Mouse (Mus musculus) thymus, postnatal 36 days (tissue): ENCODE results near the gene Lrrc47.
A peak's percentile ranks its signal among the peaks of the same experiment; 100 is the strongest.

Experiments
- DNase-seq, 2 experiments: peaks; one replicate each; pipeline ENCODE4 v3.0.0; 2022; ENCODE audit warnings: mixed read lengths in 2 of 2

Gene Lrrc47

DNA sequence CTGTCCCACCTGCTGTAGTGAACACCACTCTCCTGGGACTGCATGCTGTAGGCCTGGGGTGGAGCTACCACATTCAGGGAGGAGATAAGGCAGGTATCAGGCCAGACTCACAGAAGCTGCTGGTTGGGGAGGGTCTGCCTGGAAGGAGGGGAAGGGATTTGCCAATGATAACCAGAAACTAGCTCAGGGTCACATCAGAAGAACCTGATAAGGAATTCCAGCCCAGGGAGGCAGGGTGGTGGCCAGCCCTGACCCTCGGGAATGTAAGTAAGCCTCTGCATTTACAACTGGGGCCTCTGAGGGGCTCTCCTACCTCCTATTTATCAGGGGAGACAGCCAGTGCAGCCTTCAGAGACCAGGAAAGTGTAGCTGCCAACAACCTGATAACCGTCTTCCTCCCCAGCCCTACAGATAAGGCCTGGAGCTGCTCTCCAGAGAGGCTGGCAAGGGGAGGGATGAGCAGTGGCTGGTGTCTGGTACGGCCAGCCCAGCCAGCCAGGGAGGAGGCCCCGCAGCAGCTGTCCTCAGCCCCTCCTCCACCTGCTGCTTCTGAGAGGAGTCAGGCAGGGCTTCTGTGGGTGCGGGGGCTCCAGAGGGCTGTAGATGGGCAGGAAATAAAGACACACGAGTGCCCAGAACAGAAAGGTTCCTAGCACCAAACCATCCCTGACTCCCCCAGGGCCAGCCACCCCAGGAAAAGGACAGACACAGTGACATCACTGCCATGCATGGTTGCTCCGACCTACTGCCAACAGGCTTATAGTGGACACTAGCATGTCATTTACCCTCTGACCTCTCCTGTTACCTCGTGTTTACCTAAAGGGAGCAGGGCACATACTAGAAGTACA is 12.4 kb downstream of the Lrrc47 start:
- no peak for DNase-seq

DNA sequence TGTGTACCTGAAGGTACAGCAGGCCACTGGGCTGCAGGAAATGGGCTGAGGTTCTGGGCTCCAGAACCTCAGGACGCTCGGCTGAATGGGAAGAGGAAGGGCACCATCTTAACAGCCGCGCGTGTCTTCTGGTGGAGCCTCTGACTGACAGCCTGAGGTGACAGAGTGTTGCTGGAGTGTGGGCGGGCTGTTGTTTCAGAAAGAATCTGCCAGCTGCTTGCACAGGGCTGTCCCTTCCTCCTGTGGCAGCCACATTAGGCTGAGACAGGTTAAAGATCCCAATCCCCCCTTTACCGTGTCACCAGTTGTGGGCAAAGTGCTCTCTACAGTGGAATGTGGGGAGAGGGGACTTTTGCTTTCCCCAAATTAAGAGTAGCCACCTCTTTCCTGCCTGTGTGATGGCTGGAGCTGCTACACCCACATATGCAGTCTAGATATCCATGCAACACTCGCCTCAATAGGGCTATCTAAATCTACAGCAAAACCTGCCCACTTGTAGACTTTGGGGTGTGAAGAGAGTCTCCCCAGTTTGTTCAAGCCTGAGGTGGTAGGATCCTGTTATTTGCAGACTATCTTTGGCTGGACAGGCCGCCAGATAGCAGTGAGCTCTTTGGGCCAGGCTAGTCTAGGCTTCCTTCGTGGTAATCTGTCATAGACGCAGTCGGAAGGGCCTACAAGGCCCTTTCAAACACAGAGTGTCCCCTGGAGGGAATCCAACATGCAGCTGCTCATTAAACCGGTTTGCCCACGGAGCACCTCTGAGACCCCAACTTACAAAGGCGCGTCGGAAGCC is 13.4 kb downstream of the Lrrc47 start:
- DNase-seq: no peak

DNA sequence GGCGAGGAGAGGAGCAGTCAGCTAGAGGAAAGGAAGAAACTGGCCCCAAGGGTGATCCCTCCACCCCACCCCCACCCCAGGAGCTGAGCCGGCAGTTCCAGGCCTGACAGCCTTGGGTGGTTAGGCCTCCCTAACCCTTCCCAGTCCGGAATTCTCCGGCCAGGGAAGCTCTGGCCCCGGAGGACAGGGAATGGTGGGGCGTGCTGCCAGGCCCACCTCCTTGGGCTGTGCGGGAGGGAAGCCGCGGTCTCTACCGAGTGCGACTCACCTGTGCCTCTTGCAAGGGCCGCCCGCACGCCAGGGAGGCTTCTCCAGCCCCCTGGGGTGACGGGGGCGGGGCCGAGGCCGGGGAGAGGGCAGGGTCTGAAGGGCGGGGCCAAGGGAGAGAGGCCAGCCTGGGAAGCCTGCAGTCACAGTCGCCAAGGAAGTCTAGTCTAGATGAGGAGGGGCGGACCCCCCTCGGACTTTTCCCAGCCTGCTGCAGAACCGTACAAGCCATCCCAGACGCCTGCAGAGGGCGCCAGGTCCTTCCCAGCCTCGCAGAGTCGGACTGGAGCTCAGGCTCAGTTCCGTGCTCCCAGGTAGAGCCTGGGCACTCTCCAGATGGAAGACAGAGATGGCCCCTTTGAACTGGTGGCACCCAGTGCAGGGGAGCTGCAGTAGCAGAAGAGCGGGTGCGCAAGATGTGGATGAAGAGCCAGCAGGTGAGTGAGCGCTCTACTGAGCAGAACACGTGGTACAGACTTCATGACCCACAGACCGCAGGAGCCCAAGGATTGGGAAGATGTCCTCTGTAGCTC is 14.3 kb downstream of the Lrrc47 start, which contains the start of gene Smim1:
Gene Smim1 (minus strand): TSS at position 590 of the 800 bp plus-strand sequence.
- DNase-seq: peak; percentile 27 to 31

DNA sequence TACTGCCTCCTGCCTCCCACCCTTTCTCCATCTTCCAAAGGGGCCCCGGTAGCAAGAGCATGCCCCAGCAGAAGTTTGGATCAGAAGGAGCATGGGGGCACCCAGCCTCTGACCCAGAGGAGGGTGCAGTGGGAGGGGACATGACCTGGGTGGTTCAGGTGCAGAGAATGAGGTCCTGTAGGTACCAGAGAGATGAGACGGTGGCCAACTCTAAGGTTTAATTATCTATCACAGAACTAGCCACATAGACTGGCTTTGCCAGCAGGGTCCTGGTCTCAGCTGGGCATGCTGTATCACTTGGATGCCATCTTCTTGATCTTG is 14.9 kb downstream of the Lrrc47 start:
- DNase-seq: no peak

DNA sequence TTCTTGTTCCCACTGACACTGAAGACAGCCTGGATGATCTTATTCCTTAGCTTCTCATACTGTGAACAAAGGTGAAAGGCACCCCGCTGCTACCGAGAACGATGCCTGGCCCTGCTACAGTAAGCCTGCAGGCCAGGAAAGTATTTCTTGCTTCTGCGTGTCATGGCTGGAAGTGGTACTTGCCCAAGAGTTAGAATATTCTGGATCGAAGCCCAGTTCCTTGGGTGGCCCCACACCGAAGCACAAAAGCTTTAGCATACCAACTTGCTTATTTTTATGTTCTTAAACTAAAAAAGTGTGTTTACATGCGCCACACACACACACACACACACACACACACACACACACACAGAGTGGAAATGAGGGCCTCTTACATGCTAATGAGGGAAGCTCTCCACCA is 16.5 kb downstream of the Lrrc47 start:
- no peak for DNase-seq

DNA sequence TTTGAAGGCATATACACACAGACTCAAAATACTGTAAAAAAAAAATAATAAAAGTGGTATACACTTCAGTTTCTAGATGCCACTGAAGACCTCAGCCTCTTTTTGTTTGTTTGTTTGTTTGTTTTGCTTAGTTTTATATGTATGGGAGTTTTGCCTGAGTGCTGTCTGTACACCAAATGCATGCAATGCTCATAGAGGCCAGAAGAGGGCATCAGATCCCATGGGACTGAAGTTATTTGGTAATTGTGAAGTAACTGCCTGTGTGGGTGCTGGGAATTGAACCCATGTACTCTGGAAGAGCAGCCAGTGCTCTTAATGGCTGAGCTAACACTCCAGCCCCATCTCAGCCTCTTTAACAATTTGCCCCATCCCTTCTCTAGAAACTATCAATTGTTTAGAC is 17.1 kb downstream of the Lrrc47 start:
- peak in 1 of 2 experiments; percentile 4 for DNase-seq

DNA sequence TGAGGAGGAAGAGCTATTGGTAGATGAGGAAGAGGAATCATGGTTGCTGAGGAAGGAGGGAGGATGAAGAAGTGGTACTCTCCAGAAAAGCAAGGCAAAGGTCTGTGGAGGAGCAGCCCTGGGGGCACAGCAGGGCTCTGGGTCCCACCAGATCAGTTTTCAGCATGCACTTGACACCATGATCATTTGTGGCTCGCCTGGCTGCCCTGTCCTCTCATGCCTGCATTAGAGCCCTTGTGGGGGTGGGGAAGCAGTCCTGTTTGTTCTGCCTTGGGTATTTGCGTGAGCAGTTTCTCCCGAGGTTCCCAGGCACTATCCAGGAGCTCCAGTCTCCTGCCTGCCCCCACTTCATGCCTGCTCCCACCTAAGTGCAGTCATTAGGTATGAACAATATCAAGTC is 25.6 kb downstream of the Lrrc47 start:
- no peak for DNase-seq

DNA sequence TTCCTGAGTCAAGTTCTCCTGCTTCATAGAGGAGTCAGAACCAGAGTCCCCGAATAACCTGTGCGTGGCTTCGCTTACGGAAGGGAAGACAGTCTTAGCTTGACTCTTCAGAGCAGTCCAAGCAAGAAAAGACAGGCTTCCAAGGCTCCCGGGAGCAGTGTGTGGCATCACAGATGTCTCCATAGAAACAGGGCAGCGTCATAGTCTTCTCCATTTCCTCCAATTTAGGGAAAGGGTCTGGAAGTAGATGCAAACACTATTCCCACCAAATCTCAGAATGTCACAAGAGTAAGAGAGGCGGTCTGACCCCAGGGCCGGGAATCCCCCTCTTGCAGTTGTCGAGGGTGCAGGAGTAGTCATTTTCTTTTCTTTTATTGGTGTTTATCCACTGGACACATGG is 31.0 kb downstream of the Lrrc47 start, which contains the start of gene Ccdc27:
Gene Ccdc27 (minus strand): TSS at position 101 of the 400 bp plus-strand sequence.
- DNase-seq: no peak

DNA sequence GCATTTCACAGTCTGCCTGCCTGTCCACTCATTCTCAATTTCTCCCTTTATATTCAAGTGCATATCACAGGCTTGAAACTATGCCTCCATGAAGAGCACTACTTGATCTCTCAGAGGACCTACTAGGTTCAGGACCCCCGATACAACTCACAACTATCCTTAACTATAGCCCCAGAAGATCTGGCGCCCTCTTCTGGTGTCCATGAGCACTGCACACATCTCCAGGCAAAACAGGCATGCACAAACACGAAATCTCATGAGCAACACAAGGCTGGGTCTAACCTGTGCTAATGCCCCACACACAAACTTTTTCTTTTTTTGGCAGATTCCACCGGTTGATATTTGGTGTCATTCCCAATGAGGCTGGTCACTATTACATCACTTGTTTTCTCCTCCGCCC is 34.3 kb downstream of the Lrrc47 start:
- no peak for DNase-seq

DNA sequence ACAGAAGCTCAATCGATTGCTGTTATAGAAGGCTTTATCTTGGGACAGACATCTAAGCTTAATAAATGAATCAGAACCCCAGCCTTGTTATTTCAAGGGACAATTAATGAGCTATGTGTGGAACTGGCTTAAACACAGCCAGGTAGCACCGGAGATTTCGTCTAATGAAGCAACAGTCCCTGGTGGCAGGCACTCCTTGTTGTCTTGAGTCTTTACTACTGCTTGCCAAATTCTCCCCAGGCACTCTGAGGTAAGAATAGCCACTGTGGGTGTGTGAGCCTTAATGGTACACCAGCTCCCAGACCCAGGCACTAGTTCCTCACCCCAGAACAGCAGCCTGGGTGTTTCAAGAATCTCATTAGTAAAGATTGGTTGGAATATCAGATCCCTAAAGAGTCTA is 39.9 kb downstream of the Lrrc47 start:
- no peak for DNase-seq

DNA sequence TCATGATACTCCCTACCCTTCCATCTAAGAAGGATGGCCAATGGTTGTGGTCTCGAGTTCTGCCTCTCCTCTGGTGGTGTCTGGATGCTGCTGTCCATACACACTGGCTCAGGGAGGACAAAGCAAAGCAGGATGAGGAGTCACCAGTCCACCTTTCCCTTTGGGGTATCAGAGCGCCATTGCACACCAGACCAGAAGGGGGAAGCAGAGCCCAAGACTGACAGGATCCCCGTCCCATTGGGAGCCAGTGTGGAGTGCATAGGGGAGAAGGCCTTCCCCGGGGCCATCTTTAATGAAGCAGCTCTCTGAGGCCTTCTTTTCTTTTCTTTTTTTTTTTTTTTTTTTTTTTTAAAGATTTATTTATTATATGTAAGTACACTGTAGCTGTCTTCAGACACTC is 41.5 kb downstream of the Lrrc47 start:
- DNase-seq: no peak

DNA sequence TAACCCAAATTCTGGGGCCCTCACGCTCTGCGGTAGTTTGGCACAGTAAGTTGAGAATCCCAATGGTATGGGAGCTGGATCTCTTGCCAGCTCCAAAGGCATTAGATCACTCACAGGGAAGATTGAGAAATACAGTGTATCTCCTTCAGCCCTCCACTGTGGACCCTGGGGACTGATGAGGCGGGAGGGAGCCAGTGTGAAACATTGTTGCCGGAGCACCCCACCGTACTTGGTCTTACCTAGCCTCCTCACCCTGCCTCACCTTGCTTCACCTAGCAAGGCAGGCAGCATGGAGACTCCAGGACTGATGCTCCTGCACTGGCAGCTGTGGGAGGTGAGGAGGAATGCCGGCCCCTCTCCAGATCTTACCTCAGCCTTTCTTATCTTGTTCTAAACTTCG is 44.0 kb downstream of the Lrrc47 start:
- DNase-seq: no peak

DNA sequence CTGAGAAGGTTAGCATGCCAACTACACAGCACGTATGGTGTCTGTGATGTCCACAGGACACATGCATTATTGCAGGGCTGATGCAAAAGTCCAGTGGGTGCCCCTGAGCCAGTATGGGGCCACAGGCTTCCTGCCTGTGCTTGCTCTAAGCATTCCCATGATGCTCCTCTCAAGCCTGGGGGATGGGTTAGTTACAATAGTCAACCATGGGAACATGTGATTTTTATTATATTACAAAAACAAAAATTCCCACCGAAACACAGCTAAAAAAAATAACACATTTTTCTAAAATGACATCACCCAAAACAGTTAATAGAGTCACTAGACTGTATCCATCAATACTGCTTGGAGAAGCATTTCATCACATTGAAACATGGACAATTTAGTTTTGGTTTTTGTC is 44.5 kb downstream of the Lrrc47 start:
- DNase-seq: no peak

DNA sequence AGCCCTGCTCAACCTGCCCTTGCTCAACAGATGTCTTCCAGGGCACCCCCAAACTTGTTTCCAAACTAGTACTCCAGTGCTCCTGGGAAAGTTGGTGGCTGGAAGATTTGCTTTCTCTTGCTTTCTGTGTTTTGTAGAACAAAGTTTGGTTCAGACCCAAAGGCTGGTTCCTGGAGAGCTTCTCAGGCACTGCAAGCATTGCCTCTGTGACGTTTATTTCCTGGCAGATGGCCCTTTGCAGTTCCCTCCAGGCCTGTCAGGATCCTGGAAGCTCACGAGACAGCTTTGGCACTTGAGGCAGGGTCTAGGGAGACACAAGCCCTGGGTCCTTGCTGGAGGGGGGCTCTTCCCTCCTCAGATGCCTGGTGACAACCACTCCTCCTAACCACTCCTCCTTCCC is 45.1 kb downstream of the Lrrc47 start:
- no peak for DNase-seq

DNA sequence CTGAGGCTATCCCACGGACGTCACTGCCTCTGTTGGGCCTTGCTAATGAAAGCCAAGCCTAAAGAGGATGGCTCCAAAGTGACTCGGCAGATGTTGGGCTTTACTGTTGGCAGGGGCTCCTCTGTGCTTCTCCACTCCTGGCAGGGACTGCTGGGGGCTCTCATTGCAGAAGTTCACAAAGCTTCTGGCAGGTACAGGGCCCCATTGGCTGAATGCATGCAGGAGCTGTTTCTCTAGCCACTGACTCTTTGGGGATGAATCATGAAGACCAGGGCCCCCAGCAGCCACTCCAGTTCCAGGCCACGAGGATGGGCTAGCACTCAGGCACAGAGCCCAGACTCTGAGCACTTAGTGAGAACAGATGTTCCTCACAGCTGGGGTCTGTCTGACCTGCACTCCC is 46.2 kb downstream of the Lrrc47 start:
- no peak for DNase-seq

DNA sequence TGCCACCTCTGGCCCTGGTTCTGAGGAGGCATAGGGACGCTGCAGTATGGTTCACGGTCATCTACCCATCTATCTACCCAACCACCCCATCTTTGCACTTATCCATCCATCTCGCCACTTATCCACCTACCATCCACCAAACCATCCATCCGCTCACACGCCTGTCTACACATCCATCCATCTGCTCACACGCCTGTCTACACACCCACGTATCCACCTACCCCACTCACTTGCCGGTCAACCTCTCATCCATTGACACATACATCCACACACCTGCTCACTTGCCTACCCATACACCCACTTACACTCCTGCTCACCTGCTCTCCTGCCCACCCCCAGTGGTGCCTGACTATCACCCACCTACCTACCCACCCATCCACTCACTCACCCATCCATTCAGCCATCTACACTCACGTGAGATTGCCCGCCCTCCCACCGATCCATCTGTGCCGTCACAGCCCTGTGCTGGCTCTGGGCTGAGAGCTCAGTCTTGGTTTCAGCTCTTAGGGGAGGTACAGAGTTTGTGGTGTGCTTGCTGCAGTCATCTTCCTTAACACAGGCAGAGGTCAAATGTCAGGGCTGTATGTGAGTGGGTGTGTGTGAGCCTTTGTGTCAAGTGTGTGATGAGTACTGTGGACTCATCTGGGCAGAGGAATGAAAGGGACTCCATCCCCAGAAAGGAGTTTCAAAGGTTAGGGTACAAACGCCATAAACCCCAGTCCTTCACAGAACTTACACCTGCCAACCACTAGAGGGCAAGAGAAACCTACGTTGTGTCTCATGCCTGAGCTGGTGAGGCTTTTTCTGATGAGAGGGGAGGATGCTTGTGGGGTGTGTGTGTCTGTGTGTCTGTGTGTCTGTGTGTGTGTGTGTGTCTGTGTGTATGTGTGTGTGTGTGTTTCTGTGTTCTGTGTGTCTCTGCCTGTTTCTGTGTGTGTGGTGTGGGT is 53.6 kb downstream of the Lrrc47 start:
- DNase-seq: no peak

DNA sequence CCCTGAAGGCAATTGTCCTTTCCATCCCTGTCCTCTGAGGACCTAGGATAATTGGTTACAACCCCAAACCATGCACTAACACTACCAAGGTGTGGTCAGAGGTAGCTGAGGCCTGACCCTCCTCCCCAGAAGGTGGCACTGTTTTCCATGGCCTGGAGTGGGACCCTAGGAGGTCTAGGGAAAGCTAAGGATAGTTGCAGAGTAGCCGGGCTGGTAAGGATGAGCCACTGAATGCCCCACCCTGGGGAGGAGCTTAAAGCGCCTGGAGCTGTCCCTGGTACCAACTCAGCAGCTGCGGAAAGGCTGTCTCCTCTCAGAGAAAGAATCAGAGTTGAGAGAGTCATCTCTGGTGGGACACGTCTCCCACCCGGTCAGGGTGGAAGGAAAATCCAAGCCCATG is 59.4 kb downstream of the Lrrc47 start:
- no peak for DNase-seq
